Mouse (Mus musculus): ENCODE data around the gene Ciita.
A peak's percentile ranks its signal among the peaks of the same experiment; 100 is the strongest.

The Ciita gene

DNA sequence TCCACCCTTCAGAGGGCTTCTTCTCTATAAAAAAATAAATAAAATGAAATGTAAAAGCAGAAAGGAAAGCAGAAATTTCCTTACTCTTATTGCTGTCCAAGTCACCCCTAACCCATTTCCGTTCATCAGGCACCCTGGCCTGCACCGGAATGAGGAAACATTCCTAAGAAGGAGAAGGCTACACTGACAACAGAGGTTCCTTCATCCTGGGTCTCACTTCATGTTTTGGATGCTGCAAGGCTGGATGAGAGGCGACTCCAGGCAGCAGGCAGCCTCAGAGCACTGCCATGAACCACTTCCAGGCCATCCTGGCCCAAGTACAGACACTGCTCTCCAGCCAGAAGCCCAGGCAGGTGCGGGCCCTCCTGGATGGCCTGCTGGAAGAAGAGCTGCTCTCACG is at the start of gene Ciita:
Ciita (plus strand) TSS at position 203 of the 400 bp plus-strand sequence.
- no peak for DNase-seq

DNA sequence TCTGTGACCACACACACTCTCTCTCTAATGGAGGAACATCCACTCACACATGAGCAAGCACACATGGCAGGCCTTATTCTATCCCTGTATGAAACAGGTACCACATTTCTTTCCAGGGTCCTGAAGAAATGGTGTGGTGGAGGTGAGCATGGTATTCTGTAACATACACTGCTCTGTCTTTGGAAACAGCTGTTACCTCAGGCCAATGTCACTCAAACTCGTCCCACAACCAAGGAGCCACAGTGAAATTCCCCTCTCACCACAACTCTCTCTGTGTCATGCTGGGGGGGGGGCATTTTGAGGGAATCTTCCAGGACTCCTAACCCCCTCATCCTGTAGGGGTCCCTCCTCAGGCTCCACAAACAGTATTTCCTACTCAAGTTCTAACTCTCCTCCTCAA is 47.9 kb upstream of the Ciita start:
- DNase-seq: no peak

DNA sequence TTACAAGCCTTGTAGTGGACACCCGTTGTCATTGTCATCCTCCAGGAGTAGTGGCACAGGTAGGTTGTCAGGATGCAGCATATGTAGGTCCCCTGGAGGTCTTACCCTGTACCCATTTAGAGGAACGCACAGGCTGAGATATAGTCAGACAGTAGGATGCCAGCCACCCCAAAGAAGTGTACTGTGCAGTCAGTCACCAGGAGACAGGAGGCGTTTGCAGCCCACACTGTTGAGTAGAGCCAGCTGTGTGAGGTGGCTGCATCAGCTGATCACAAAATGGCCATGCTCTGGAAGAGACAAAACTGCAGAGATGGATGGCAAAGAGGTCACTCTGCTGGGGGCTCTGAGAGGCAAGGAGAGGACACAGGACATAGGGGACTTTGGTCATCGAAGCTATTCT is 47.5 kb upstream of the Ciita start:
- DNase-seq: no peak

DNA sequence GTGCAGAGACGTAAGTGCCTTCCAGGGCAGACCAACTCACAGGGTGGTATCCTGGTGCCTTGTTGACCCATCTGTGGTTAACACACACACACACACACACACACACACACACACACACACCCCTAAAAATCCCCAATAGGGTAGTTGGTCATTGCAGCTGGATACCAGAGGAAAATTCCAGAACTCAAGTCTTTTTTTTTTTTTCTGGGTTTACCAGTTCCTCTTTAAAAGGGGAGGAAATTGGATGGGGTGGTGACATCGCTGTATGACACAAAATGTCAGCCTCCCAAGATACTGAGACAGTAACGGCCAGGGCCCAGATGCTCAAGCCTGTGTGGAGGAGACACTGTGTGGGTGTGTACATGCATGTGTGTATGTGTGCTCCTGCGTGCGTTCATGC is 46.5 kb upstream of the Ciita start:
- no peak for DNase-seq

DNA sequence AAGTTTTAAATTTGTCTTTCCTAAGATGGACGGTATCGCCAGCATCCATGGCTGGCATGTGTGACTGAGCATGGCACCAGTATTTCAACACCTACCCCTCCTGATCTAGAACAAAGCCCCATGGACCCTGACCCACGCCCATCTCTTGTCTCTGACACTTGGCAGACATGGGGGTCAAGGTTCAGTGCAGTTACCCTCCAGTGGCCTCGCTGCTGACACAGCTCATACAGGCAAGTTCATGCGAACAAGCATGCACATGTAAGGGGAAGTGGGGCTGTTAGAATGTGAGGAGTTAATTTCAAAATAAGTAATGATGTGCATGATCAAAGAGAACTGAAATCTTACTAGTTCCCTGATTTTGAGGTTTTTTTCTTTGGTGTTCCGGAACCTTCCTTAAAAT is 43.7 kb upstream of the Ciita start:
- DNase-seq: no peak

DNA sequence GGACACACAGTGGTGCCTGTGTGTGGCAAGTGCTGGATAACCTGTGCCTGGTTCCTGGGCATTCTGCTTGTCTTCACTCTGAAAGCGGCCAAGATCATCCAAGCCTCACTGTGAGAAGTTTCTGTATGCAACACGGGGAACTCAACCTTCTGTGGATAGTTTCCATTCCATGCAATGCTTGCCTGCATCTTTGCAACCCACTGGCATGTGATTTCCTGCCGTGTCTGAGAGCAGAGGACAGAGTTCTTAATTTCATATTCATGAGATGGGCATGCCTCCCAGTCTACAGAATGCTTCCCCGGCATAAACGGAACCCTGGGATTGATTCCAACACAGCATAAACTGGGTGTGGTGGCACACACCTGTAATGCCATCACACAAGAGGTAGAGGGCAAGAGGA is 41.8 kb upstream of the Ciita start:
- DNase-seq: no peak

DNA sequence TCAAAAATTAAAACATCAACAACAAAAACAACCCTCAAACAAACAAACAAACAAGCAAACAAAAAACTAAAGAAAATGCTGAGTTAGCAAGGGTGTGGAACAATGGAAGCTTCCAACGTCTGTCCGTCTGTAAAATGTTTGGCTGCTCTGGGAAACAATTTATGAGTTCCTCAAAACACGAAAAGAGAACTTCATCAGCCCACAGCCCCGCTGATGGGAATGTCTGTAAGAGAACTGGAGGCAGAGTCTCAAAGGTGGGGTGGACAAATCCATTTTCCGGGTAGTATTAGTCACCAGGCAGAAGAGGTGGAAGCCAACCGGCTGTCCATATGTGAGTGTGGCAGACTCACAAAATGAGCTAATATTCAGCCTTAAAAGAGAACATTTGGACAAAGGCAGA is 38.5 kb upstream of the Ciita start:
- DNase-seq: no peak

DNA sequence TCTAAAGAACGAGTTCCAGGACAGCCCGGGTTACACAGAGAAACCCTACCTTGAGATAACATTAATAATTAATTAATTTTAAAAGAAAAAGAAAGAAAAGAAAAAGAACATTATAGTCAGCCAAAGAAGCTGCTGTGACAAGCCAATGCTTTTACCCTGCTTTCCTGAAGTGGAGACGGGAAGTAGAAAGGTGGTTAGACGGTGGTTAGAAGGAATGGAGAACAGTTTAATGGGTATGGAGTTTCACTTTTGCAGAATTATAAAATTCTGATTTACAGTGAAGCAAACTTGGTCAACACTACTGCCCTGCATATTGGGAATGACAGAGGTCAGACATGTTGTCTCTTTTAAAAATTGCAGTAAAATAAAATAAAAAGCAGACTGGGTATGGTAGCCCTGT is 38.1 kb upstream of the Ciita start:
- DNase-seq: no peak

DNA sequence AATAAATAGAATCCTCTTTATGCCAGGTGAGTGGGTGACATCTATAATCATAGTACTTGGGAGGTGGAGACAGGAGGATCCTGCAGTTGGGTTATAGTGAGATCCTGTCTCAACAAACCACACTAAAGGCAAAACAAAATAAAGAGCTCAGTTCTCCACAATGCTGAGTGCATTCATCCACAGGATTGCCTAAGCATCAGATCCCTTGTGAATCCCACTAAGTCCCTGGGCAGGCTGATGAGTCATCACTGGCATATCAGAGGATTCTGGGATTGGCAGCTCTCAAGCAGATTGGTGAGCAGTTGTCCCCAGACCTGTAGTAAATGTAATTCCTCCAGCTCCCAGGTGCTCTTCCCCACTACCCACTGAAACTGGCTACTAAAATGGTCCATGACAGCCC is 36.1 kb upstream of the Ciita start:
- DNase-seq: no peak

DNA sequence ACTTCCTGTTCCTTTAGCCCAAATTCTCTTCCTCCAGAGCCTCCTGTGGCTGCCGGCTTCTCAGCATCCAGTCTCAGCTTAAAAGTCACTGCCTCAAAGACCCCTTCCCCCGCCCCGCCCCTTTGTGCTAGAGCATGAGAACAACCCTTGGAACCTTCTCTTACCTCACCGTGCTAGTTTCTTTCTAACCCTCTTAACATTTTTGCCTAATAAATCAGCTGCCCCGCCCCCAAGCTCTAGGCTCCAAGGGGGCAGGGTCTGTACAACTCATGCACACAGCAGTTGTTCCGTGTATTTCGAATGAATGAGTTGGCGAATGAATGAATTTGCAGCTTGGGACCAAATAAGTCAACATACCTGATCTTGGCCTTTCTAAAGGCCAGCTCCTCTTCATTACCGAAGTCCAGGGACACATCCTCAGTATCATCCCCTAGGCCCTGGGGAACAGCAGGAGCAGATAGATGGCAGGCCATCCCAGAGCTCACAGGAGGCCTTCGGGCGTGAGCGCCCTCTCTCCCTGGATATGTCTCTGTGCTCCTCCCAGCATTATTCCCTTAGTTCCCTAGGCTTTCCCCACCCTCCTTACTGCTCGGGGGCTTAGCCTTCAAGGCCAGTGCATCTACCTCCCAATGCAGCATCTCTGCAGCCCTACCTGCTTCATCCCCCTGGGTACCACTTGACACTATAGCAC is 33.1 kb upstream of the Ciita start:
- DNase-seq: no peak

DNA sequence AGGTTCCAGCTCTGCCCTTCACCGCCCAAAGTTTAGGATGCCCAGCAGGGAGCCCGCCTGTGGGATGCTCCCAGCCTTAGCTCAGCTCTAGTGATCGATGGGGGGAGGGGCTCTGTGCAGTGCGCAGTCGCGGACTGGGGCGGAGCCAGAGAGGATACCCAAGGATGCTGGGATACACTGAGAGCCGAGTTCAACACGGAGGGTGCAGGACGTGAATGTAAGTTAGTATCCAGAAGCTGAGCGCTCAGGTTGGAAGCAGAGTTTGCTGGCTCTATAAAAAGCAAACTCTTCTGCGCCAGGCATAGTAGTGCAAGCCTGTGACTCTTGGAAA is 32.6 kb upstream of the Ciita start, which contains the start of gene Tvp23a:
Tvp23a (minus strand) TSS at position 99 of the 331 bp plus-strand sequence.
- no peak for DNase-seq

DNA sequence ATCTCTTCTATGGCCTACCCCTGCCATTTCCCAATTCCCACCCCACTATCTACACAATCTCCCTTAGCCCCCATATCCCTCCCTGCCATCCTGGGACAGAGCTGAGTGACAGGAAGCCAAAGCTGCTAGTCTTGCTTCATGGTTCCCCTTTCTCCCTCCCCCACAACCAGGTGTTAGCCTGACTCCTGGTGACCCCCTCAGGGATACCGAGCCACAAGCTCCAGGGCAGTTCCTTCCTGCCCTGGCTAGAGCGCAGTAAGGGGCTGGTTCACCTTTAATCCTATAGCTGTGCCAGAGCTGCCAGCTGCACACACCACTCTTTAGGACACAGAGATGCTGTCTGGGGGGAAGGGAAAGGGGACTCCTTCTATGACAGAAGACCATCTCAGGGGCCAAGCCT is 32.1 kb upstream of the Ciita start:
- DNase-seq: no peak

DNA sequence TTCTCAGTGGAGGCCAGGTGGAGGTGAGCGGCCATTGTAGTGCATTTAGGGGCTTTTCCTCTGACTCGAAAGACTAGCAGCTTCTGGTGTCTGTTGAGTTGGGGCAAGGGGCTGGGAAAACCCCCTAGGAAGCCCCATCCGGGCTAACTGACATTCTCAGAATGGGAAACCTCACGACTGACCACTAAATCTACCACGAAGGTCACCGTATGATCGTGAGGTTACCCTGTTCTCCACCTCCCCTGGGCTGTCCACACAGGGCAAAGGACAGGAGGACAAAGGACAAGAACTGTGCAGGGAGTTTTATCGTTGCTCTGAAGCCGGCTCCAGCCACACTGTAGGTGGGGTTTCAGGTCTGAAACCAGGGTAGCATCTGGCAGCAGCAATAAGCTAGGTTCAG is 30.9 kb upstream of the Ciita start:
- DNase-seq: no peak

DNA sequence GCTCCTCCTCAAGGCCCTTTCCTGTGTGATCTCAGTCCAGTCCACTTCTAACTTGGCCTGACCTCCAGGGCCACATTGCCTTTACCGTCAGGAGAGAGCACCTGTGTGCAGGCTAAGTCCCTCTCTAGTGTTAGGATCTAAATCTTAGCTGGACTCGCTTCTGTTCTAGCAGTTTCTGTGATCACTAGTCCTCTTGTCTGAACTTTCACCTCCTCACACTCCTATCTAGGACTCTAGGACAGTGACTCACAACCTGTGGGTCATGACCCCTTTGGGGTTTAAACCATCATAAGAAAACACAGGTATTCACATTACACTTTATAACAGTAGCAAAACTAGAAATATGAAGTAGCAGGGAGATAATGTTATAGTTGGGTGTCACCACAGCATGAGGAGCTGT is 28.0 kb upstream of the Ciita start:
- DNase-seq: no peak

DNA sequence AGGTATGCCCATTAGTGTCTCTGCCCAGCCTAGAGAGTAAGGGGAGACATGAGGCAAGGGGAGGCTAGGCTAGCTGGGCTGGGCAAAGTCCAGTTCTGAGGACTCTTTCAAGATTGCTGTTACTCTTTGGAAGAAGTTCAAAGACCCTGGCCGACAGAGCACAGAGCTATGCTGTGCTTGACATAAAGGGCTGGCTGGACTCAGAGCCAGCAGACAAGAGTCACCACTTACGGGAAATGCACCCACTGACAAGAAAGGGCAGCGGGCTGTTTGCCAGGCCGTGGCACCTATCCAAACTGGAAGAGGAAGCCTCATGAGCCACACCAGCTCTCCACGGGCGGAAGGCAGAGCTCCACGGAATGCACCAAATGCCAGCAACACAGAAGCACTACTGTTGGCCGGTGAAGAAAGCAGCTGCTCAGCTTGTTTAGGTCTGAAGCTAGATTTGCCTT is 27.4 kb upstream of the Ciita start:
- peak; percentile 11 to 15 for DNase-seq

DNA sequence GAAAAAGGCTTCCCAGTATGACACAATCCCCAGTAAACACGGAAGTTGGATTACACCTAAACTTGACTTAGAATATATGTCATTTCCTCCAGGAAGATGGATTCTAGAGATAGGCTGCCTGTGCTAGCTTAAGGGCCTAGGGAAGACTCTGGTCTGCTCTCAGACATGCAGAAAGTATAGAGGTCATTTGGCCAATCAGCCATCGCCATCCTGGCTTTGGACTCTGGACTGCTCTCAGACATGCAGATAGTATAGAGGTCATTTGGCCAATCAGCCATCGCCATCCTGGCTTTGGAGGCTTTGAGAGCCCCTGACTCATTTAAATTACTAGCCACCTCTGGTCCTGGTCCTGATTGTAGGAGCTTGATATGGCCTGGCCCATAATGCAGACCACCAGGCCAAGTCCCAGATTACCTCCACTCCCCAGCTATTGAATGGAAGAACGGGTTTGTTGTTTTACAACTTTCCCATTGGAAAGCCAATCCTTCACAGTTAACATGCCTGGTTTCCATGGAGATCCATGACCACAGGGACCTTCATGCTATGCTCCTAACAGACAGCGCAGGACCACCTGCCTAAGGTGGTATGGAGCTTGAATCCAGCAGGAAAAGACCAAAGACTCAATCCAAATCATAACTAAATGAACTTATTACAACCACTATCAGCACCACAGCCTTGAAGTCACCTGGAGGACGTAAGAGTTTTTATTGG is 25.8 kb upstream of the Ciita start:
- DNase-seq: no peak

DNA sequence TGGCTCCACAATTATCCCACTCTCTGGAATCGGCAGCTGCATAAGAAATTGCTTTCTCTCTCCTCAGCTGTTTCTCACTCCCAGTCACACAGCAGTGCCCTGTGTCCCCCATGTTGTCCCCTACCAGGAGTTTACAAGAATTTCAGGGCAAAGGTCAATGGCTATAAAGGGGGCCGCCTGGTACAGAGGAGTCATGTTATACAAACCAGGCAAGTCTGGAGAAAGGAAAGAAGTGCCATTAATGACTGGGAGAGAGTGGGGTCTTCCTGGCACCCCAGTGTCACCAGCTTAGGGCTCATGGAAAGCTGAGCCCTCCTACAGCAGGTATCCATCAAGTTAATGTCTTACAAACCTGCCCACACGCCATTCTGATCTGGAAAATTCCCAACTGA is 25.3 kb upstream of the Ciita start:
- no peak for DNase-seq

DNA sequence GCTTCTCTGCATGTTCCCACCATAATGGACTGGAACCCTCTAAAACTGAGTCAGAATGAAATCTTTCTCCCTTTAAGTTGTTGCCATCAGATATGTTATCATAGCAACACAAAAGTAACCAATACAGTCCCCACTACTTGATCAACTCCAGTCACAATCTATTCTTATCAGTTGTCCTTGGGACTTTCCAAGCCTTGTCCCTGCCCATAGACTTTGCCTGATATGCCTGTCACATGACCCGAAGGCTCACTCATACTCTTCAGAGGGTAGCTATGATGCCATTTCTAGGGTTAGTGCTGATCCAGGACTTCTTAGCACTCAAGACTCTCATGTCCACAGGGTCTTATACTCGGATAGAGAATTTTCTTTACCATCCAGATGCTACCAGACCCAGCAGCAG is 19.7 kb upstream of the Ciita start:
- DNase-seq: no peak

DNA sequence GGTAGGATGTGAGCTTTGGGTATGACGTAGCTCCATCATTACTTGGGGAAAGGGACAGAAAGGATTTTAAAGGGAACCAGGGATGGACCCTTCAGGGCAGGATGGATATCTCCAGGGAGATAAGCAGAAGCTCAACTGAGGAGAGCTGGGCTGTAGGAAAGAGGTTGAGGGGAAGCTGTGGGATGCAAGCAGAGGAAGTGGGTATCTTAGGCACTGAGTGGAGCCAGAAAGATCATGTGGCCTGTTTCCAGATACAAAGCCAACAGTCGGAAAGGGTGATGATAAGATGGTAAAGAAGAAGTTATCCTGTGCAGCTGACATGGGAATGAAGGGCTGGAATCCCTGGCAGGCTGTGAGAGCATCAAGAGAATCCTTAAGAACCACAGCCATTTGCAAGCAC is 18.7 kb upstream of the Ciita start:
- DNase-seq: no peak

DNA sequence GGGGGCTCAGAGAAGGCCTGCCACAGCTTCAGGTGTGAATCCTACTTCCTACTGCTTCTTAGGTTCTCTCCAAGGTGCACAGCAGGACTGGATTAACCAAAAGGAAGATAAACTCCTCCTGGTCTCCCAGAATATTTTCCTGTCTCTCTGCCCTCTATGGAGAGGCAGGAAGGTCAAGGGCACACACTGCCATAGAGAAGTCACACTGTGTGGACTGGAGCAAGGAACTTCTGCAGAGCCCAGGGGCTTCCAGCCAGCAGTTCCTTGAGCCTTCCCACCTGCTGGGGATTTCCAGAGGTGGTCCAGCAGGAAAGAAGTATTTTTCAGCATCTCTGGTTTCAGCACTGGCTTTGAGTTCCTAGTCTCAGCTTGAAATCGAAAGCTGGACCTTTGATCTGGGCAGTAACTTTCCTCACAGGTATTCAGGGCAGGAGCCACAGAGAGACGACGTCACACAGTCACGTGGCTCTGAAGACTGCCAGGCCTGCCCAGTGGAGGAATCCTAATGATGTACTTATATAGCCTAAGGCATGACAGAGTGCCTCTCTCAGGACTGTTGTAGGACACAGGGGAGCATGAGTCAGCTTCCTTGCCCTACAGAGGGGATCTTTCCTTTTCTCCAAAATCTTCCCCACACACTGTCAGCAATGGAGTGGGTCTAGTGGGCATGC is 14.7 kb upstream of the Ciita start:
- DNase-seq: no peak

DNA sequence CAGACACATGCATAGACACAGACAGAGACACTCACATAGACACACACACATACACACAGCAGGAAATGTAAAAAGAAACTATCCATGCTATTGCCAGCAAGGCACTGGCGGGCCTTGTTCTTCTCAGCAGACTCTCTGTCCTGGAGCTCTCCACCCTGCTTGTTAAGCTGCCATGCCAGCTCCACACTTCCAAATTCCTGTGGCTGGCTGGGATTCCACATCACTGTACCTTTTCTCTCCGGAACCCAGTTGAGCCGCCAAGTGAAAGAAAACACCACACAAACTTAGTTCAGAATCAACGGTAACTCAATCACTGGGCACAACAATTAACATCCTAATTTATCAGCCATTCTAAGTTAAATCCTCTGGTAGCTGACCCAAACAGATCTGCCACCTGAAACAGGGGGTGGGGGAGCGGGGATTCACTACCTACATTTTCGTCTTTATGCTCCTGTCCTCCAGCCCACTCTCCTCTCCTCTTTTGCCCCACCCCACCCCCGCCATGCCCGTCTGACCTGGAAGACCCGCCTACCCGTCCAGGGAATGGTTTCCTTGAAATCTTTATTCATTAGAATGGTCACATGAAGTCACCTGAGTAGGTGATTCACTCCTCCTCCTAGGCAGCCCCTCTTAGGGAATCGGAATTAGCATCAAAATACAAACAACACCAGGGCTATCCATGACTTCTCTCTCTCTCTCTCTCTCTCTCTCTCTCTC is 12.3 kb upstream of the Ciita start:
- no peak for DNase-seq

DNA sequence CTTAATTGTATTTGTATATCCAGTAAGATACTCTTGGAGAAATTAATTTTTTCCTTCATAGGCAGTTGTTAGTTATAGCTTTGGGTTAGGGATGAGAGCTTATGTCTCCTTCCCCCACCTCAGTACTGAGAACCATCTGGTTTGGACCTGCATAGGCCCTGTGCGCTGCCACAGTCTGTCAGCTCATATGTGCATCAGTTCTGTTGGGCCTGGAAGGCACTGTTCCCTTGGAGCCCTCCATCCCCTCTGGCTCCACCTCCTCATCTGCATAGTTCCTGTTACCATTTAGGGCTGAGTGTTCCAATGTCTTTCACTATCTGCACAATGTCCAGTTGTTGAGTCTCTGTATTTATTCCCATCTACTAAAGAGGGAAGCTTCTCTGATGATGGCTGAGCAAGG is 11.7 kb upstream of the Ciita start:
- no peak for DNase-seq

DNA sequence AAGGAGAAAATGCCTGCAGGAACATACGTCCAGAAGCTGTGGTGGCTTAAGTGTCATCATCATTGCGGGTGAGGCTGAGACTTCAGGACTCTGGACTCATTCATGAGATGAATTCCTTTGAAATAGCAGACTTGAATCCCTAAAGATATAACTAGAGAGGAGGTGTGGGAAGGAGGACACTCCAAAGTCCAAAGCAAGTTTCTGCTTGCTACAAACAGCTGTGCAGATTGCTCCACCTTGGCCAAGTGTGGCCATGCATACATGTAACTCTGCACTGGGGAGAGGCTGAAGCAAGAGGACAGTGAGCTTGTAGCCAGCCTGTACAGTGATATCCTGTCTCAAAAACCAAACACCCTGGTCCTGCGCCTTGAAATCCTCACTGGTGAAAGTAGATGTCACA is 7.9 kb upstream of the Ciita start:
- DNase-seq: no peak

DNA sequence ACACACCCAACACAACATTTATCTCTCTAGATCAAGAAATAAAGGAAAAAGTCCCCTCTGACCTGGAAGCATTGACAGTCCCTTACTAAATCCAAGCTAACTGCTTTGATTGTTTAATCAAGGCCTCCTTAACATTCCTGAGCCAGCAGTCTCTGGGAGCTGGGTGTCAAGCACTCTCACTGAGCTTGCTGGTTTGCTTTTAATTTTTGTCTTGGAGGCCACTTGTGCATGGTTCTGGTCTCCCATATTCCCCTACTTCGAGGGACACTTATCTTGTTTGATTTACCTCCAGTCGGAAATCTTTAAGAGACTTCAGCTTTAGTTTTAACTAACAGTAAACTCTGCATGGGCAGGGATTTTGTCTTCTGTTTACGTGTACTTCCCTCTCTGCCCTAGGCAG is 4.9 kb upstream of the Ciita start:
- no peak for DNase-seq
